Mouse (Mus musculus) mature B cell (primary cell): ENCODE data around the gene Tacr3.

Source experiments
- in situ Hi-C: fragments of 300-500 bp; cut with MboI; formaldehyde crosslinking; loops from 2 replicates; pipeline ENCODE4 v1.14.3; 2019

Tacr3 gene

DNA sequence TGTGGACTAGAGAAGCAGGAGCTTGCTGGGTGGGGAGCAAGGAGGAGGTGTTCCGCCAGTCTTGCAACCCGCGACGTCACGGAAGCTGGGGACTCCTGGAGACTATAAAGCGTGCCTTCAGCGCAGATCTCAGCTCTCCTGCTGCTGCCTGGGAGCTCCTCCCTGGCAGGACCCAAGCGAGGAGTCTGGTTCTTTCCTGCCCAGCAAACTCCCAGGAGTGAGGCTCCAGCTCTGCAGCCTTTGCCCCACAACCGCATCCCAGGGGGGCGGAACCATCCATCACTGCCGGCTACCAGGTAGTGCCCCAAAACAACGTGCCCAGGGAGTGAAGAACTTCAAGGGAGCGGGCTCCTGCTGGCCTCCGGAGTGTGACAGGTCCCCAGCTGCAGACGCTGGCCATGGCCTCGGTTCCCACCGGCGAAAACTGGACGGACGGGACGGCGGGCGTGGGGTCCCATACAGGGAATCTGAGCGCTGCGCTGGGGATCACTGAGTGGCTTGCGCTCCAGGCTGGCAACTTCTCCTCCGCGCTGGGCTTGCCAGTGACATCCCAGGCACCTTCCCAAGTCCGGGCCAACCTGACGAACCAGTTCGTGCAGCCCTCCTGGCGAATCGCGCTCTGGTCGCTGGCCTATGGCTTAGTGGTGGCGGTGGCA, at the start of gene Tacr3:
Gene Tacr3 (plus strand): TSS at position 133 of the 656 bp plus-strand sequence.
- in situ Hi-C loops, result no loop called here

- in situ Hi-C loops, result no loop called here
These were observed 324 bp upstream of the Tacr3 start for GRCm38 (mm10) chr3:134828492-134828874.

DNA sequence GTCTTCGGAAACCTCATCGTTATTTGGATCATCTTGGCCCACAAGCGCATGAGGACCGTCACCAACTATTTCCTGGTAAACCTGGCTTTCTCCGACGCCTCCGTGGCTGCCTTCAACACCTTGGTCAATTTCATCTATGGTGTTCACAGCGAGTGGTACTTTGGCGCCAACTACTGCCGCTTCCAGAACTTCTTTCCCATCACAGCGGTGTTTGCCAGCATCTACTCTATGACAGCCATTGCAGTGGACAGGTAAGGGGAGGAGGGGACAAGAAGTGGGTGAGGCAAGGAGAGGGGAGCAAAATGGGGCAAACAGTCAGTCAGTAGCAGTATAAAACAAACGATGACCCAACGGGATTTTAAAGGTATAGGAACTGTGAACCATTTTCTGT, 719 bp downstream of the Tacr3 start:
- in situ Hi-C loops, result no loop called here

DNA sequence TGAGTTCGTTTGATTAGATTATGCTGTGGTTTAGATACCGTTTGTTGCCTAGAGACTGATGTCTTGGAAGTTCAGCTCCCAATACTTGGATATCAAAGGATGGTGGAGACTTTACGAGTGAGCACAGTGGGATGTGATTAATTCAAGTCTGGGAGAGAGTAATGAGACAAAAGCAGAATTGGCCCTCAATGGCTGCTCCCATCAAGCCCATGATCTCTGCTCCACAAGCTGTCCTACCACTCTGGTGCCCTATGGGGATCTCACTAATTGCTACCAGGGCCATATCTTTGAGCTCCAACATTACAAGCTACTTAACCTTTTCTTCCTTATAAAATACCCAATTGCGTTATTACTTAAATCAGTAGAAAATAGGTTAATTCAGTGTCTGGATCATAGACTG, 22.5 kb downstream of the Tacr3 start:
- in situ Hi-C loops, result no loop called here

GRCm38 (mm10) chr3:134877701-134878100, 48.9 kb downstream of the Tacr3 start:
- in situ Hi-C loops, result no loop called here

DNA sequence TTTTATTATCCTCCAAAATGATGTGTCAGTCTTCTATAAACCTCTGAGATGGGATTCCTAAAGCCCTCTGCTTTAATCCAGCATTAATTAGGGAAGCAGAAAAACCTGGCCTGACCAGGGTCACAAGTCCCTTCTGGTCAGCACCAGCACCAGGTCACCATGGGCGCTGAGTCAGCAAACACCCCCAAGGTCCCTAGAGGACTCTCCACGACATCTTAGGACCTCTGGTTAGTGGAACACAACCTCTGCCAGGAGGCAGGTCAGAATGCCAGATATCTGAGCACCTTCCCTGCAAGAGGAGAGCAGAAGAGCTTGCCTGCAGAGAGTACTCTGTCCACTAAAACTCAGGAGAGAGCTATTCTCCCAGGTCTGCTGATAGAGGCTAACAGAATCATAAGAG, 67.0 kb downstream of the Tacr3 start:
- in situ Hi-C loops, result no loop called here

DNA sequence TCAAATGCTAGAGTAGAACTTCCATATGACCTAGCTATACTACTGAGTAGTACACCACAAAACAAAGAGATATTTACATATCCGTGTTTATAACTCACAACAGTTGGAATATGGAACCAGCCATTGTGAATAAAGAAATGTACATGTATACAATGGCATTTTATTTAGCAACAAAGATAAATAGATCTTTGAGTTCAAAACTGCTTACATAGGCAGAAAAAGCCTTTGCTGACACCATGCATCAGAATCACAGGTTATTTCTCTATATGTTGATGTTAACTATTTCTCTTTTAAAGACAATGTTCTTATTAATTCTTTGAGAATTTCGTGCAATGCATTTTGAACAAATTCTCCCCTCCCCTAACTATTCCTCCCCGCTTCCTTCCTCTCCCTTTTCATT, 80.1 kb downstream of the Tacr3 start:
- in situ Hi-C loops, result no loop called here

- in situ Hi-C loops, result no loop called here
These were observed 105.9 kb downstream of the Tacr3 start for GRCm38 (mm10) chr3:134934703-134935102.

GRCm38 (mm10) chr3:134935461-134935860, 106.7 kb downstream of the Tacr3 start:
- in situ Hi-C loops, result no loop called here

GRCm38 (mm10) chr3:134963461-134963860, 134.7 kb downstream of the Tacr3 start:
- in situ Hi-C loops, result no loop called here

DNA sequence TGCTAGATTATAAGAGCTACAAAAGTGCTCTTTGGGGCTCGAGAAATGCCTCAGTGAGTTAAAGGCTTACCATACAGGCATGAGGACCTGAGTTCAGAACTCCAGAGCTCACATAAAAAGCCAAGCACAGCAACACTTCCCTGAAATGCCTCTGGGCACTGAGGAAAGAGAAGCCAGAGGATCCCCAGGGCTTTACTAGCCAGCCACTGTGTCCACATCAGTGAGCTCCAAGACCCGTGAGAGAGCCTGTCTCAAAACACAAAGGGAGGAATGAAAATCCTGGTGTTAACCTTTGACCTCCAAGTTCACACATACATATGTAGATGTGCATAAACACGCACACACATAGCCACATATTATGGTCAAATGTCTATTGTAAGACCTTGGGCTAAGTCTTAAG, 150.1 kb downstream of the Tacr3 start:
- in situ Hi-C loops, result no loop called here

DNA sequence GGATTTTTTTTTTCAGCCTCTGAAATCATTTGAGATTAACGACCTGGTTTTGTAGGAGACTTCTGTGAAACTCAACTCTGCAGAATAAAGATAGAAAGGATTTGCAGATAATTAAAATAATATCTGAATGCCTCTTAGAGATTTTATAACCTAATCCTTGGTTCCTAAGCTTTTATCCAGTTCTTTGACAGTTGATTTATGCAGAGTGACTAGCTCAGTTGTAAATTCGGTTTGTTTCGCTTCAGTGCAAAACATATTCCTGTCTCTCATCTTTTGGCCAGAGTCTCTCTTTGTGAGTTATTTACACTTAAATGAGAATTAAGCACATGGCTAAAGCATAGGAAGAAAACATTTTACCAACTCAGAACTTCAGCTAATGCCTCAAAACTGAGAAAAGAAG, 151.3 kb downstream of the Tacr3 start:
- in situ Hi-C loops, result no loop called here
